8 mouse cellular contexts compared by ENCODE assay signal in genomic region chr16:76899083-76899482, GRCm38 (mm10).
DNase-seq lines count a peak whose midpoint lies in the region.

No protein-coding gene starts in this region.

- intact Hi-C loops in heart, postnatal 25 days (cut with DNase I) = loop anchor here (1.0 to 10.0 kb wide), 5 partner anchors 694 to 1554 kb away; no protein-coding TSS in a partner anchor

- DNase-seq in heart, adult 8-10 months (ENCODE audit: low spot score) = peak; percentile 19
- DNase-seq in heart, postnatal 25 days (ENCODE audit: low spot score) = no peak
- peak; percentile 33 for DNase-seq in right cerebral cortex, postnatal 4 days
- DNase-seq in right cerebral cortex, postnatal 25 days = no peak
- DNase-seq in c-Kit-positive CD71-negative TER-119-negative erythroid progenitor cells, embryonic 14.5 days (ENCODE audit: low read depth) = peak; percentile 17
- peak; percentile 24 to 57 for DNase-seq in kidney, postnatal 36 days
- no peak for DNase-seq in left cerebral cortex, adult 8-10 months (ENCODE audit: low spot score in 2 of 2)
- DNase-seq in right cerebral cortex, postnatal 36 days (ENCODE audit: low spot score in 2 of 2) = no peak

Comparison
In these comparisons a context has a peak if more than half of its experiments do, and no peak if none do; other contexts are left out.
1. DNase-seq: peak in heart, adult 8-10 months (single experiment), right cerebral cortex, postnatal 4 days (single experiment), c-Kit-positive CD71-negative TER-119-negative erythroid progenitor cells, embryonic 14.5 days (single experiment) and kidney, postnatal 36 days (2 of 2); none in heart, postnatal 25 days (single experiment), right cerebral cortex, postnatal 25 days (single experiment), left cerebral cortex, adult 8-10 months (0 of 2) and right cerebral cortex, postnatal 36 days (0 of 2).